Mouse (Mus musculus): Measurements from ENCODE around the gene Bckdk. TPM values are rescaled to one million over a fixed set of nuclear protein-coding genes. Genes with fewer than 3 reads are reported as not detected.

Gene Bckdk
- total RNA-seq (2023), result 10 to 100 TPM; 29.3 to 35.7 TPM

DNA sequence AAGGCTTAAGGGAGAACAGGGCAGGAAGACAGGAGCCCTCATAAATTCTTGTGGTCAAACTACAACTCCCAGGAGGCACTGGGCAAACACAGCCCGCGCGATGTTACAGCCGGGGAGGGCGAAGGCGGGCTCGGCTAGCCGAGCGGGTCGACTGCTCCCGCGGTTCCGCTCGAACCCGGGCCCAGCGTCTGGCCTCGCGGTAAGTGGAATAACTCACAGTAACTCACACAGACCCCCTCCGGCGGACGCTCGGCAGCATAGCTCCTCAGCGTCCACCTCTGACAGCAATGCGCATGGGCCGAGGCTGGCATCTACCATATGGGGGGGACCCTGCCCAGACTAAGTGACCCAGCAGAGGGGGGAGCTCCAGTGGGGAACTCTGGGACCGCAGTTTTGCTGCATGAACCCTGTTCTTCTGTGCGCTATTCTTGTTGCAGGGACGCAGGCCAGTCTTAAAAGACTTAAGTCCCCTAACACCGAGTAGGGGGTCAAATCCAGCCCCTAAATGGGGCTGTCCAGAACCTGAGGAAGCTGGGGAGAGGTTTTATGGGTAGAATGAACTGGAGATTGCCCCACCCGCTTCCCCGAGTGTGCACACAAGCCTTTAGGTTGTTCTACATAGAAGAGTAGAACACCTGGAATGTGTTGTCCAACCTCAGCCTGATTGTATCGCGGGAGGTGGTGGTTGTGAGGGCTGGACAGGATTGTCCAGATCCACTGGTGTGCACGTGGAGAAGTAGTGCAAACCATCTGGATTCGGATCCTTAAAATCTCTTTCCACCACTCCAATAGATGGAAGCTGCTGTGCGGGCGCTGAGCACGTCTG is at the start of gene Bckdk:
TSS of gene Bckdk (plus strand) at position 112 of the 826 bp plus-strand sequence.

DNA sequence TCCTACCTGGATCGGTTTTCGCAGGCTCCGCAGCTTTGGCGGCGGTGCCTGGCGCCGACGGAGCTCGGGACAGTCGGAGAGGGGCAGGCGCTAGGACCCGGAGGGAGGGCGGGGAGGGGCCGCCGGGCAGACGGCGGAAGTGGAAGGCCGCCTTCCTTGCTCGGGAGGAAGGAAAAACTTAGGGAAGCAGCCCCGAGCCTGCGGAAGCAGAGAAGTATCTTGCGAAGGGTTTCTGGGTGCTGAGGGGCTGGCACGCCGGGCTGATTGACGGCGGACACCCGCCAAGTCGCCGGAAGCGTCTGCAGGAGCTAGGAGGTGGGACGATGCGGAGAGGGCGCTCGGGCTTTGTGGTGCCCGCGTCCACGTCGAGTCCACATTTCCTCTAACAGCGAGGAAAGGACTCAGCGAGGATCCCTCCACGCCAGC is 27.8 kb upstream of the Bckdk start, which contains the start of gene Zfp646:
TSS of gene Zfp646 (plus strand) at position 181 of the 426 bp plus-strand sequence.

DNA sequence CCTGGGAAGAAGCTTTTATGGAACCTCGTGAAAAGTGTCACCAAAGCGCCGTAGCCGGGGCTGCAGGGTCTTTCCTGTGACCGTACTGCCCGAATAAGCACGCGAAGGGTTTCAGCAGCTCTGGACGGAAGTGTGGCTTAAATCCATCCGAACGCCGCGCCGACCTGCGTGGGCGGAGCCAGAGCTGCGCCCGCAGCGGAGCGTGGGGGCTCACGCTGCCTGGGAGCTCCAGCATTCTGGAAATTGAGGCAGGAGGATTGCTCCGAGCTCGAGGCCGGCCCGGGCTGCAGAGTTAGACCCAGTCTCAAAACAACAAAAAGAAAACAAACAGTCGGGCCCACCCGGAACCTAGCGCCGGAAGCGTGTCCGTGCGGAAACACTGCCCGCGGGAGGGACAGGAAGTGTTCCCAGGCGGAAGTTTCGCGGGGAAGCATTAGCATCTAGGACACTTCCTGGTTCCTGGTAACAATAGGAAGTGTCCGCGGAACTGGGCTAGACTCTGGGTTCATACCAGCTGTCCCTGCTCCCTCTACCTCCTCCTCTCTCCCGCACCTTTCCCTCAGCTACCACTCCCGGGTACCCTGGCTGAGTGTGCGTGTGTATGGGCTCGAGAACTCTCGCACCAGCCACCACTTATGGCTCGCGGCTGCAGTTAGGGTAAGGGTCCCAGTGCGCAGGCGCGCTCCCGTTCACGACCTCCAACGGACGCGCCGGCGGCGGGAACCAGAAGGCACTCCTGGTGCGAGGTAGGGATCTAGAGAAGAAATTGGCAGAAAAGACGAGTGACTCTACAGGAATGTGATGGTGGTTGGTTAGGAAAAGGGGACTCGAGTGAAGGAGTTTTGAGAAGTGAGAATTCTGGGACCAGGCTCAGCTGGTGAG is 27.2 kb upstream of the Bckdk start, which contains the start of gene Zfp668:
TSS of gene Zfp668 (minus strand) at position 362 of the 882 bp plus-strand sequence.

DNA sequence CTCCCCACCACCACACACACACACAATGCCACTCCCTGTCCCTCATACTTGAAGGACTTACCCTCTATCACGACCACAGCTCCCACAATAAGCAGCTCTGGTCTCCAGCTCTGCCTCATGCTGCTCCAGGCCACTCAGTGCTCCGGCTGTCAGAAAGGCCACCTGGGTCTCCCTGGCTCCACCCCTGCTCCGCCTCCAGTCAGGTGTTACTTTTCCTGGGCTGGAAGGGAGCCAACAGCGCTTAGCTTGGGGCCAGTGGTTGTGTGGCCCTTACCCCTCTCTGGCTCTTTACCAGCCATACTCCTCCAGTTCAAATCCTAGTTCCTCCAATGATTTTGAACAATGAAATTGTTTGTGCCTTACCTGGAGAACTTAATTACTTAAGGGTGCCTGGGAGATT is 13.1 kb upstream of the Bckdk start, which contains the start of gene Prss53:
TSS of gene Prss53 (minus strand) at position 173 of the 400 bp plus-strand sequence.

DNA sequence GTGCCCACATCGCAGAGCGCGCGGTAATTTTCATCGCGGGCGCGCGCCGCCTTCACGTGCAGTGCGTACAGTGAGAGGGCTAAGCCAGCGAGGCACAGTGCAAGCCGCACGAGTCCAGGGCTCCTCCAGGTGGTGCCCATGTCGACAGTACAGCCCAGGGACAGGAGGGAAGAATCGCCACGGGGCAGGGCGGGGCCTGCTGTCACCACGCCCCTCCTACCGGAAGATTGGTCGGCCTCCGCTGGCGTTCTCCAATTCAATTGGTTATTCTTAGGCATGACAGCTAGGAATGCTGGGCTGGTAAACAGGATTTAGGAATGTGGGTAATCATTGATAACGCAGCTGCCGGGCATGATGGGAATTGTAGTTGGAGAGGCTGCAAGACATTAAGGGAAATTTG is 8.4 kb upstream of the Bckdk start, which contains the start of the genes Gm21974 and Vkorc1:
TSS of gene Gm21974 (minus strand) at position 13 of the 400 bp plus-strand sequence.
TSS of gene Vkorc1 (minus strand) at position 176 of the 400 bp plus-strand sequence.

DNA sequence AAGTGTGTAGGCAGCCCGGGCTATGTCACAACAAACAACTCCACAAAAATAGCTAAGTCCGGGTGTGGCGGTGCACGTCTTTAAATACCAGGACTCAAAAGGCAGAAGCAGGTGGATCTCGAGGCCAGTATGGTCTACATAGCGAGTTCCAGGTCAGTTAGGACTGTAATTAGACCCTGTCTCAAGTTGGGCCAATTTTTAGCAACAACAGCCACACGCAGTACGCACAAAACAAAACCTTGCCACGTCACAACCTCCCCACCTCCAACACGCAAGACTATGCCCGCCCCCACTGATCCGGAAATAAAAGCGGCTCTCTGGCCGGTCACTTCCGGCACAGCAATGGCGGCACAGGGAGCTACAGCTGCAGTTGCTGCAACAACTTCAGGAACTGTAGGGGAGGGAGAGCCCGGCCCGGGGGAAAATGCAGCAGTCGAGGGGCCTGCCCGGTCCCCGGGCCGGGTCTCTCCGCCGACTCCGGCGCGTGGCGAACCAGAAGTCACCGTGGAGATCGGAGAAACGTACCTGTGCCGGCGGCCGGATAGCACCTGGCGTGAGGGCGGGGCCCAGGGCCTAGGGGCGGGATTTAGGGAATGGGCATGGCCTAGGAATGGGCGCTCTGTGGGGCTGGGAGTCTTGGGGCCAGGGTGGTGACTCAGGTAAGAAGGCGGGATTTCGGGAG is 8.4 kb downstream of the Bckdk start, which contains the start of gene Kat8:
TSS of gene Kat8 (plus strand) at position 327 of the 682 bp plus-strand sequence.

DNA sequence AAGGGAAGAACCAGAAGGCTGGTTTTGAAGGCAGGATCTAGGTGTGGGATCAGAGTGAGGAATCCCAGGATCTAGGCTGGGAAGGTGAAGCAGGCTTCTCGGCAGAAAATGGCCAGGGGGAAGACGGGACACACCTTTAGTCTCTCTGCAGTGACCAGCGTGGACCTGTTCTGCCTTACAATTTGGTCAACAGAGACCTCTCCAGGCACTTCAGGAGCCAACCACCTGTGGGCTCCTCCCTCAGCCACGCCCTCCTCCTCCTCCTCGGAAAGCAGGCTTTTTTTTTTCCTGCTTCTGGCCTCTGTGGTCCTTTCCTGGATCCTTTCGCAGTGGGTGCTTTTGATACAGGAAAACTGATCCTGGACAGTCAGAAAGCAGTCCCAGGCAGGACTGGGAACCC is 26.0 kb downstream of the Bckdk start, which contains the start of gene Prss8:
TSS of gene Prss8 (minus strand) at position 182 of the 400 bp plus-strand sequence.

DNA sequence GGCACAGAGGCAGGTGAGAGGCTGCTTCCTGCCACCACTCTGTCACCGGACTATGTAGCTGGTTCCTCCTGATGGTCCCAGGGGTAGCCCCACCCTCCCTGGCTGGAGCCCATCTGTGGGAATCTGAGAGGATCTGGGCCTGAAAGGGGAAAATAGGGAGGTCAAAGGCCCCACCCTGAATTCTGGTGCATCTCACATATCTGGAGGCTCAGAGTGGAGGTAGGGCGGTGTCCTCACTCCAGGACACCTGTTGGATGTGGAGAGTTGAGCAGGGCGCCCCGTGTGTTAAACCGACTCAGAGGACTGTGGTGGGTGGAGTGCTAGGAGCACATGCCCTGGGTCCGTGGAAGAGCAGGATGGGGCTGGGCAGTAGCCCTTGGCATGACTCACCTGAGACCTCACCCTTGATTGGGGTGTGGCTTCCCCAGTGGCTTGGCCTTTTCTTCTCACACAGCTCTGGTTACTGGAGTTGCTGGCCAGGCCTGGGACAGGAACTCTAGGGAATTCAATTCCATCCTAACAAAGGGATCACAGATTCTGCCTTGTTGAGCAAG is 42.7 kb downstream of the Bckdk start, which contains the start of gene Prss36:
TSS of gene Prss36 (minus strand) at position 256 of the 554 bp plus-strand sequence.

Other genes with a start within 250 kb of the Bckdk start
- 10 to 100 TPM; 57.9 to 70.7 TPM for gene Bcl7c, start 195.1 kb upstream of the Bckdk start, total RNA-seq (2023)
- gene Ctf1, start 191.3 kb upstream of the Bckdk start, total RNA-seq (2023), result not detected
- not detected for gene Ctf2, start 171.9 kb upstream of the Bckdk start, total RNA-seq (2023)
- gene Fbxl19, start 159.5 kb upstream of the Bckdk start, total RNA-seq (2023), result 10 to 100 TPM; 14.3 to 15.7 TPM
- gene Orai3, start 134.3 kb upstream of the Bckdk start, total RNA-seq (2023), result 10 to 100 TPM; 38.3 to 40.4 TPM
- gene Setd1a, start 127.4 kb upstream of the Bckdk start, total RNA-seq (2023), result 10 to 100 TPM; 71.9 to 94.6 TPM
- gene Gm49388, start 118.5 kb upstream of the Bckdk start, total RNA-seq (2023), result under 1 TPM in 1 of 2 experiments, not detected in 1; 0.53 TPM
- gene Hsd3b7, start 103.5 kb upstream of the Bckdk start, total RNA-seq (2023), result 1 to 10 TPM; 4.1 to 6.1 TPM
- gene Stx4a, start 79.8 kb upstream of the Bckdk start, total RNA-seq (2023), result 100 to 1,000 TPM; 143 to 167 TPM
- not detected for gene Stx1b, start 79.5 kb upstream of the Bckdk start, total RNA-seq (2023)
- 100 to 1,000 TPM; 104 to 108 TPM for gene Zfp646, start 27.9 kb upstream of the Bckdk start, total RNA-seq (2023)
- 10 to 100 TPM; 15.3 to 20.7 TPM for gene Zfp668, start 27.3 kb upstream of the Bckdk start, total RNA-seq (2023)
- gene Prss53, start 13.1 kb upstream of the Bckdk start, total RNA-seq (2023), result under 1 TPM in 1 of 2 experiments, not detected in 1; 0.49 TPM
- under 1 TPM in 1 of 2 experiments, not detected in 1; 0.83 TPM for gene Gm21974, start 8.6 kb upstream of the Bckdk start, total RNA-seq (2023)
- gene Vkorc1, start 8.5 kb upstream of the Bckdk start, total RNA-seq (2023), result 10 to 100 TPM; 13.7 to 19.4 TPM
- gene Kat8, start 8.4 kb downstream of the Bckdk start, total RNA-seq (2023), result 10 to 100 TPM; 51.0 to 58.3 TPM
- not detected for gene Prss8, start 26.0 kb downstream of the Bckdk start, total RNA-seq (2023)
- gene Prss36, start 42.6 kb downstream of the Bckdk start, total RNA-seq (2023), result 1 to 10 TPM; 1.7 to 3.1 TPM
- 100 to 1,000 TPM; 721 to 839 TPM for gene Fus, start 63.4 kb downstream of the Bckdk start, total RNA-seq (2023)
- gene Pycard, start 89.8 kb downstream of the Bckdk start, total RNA-seq (2023), result 10 to 100 TPM; 21.7 to 25.7 TPM
- 1 to 10 TPM; 1.0 to 1.3 TPM for gene Trim72, start 99.9 kb downstream of the Bckdk start, total RNA-seq (2023)
- gene Itgam, start 158.6 kb downstream of the Bckdk start, total RNA-seq (2023), result 1 to 10 TPM; 1.7 to 1.8 TPM
- gene Gm49368, start 158.6 kb downstream of the Bckdk start, total RNA-seq (2023), result not detected
- gene Itgax, start 225.5 kb downstream of the Bckdk start, total RNA-seq (2023), result 1 to 10 TPM in 1 of 2 experiments, under 1 TPM in 1; 0.53 to 1.3 TPM